Mouse (Mus musculus) adrenal gland, adult 18-20 months (tissue): ENCODE data around the gene Nmt2. TPM values are rescaled to one million over a fixed set of nuclear protein-coding genes. Genes with fewer than 3 reads are reported as not detected.

Experiments used
- DNase-seq, 2 experiments: peaks; one replicate each; pipeline ENCODE4 v3.0.0; 2021 to 2022; ENCODE audit warnings: low spot score in 2 of 2
- long read RNA-seq, 2 experiments: library from polyadenylated mRNA; stranded (forward); transcript quantifications; one replicate each; pipeline ENCODE4 v2.0.0; 2021
- total RNA-seq, 2 experiments: library from RNA; stranded (reverse); gene quantifications; 1 replicate in 1 of 2; 2 replicates in 1 of 2; pipeline ENCODE4 v1.2.3; 2021

Gene Nmt2
- total RNA-seq: 10 to 100 TPM; 36.6 to 62.1 TPM
- long read RNA-seq, experiment 1, full-length matches to known transcripts: 6 of 8 reads
- long read RNA-seq, experiment 1, partial matches to known transcripts: 0 of 8 reads
- long read RNA-seq, experiment 1, other reads (novel, unspliced or antisense): 2 of 8 reads
- long read RNA-seq, experiment 2, full-length matches to known transcripts: 41 of 52 reads
- long read RNA-seq, experiment 2, partial matches to known transcripts: 3 of 52 reads
- long read RNA-seq, experiment 2, other reads (novel, unspliced or antisense): 8 of 52 reads

- peak; percentile 97 to 98 for DNase-seq
Measured at GRCm38 (mm10) chr2:3283602-3284472, at the start of gene Nmt2. TSS of gene Nmt2 (plus strand) at chr2:3284212.

- no peak for DNase-seq
Measured at GRCm38 (mm10) chr2:3239255-3239654, 44.8 kb upstream of the Nmt2 start.

GRCm38 (mm10) chr2:3244251-3244650 is 39.8 kb upstream of the Nmt2 start:
- no peak for DNase-seq

GRCm38 (mm10) chr2:3251309-3251708 is 32.7 kb upstream of the Nmt2 start:
- no peak for DNase-seq

DNA sequence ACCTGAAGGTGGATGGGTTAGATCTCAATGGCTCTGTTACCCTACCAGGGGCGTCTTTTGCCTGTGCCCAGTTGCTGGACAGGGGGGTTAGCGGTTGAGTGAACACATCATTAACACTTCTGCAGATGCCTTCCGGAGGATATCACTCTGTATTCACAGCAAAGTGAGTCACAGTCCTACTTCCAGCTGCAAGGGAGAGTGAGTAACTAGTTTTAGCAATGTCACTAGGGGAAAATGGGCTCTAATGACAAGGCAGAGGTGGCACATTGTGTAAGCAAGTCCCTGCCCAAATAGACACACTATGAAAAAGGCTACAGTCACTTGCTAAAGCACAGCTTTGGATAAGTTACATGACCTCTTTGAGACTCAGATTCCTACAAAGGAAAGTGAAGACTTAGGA is 17.5 kb upstream of the Nmt2 start:
- DNase-seq: no peak

GRCm38 (mm10) chr2:3267879-3268278 is 16.1 kb upstream of the Nmt2 start:
- no peak for DNase-seq

DNA sequence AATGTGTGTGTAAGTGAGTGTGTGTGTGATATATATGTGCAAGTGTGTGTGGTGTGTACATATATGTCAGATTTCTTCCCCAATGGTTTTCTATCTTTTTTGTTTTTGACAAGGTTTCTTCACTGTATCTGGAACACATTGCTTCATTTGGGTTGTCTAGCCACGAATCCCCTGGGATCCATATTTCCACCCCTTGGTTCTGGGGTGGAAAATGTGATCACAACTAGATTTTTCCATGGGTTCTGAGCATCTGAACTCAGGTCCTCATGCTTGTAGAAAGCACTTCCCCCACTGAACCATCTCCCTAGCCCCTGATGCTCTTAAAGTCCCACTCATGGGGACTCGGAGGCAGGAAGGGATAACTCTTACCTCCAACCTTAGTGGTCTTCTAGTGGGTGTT is 10.7 kb upstream of the Nmt2 start:
- no peak for DNase-seq

GRCm38 (mm10) chr2:3276106-3276505 is 7.9 kb upstream of the Nmt2 start:
- DNase-seq: no peak

DNA sequence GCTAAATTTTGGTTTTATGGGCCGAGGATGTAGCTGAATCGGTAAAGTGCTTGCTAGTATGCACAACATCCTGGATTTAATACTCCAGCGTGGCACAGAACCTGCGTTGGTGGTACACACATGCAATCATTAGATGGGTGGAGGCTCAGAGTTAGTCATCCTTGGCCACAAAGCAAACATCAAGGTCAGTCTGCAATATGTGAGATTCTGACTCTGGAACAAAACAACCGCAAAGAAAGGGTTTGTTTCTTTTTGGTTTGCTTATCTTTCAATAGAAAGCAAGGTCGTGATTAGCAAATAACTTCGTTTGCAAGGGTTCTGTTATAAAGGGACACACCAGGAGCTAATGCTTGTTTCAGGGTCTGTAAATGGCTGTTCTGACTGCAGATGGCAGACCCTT is 6.5 kb upstream of the Nmt2 start:
- DNase-seq: no peak

DNA sequence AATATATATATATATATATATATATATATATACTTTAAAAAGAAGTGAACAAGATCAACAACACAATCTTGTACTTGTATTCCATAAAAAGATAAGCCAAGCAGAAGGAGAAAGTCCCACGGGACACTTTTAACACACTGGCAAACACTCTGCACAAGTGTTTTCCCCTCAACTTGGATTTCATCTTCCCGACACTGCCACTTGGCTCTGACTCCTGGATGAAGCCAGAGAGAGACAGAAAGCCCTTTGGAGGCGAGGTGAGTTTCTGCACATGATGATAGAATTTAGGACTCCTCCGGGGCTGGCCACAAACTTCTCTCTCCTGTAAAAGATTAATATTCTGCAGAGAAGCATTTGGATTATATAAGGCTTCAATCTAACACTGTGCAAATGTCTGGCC is 2.7 kb upstream of the Nmt2 start:
- no peak for DNase-seq

GRCm38 (mm10) chr2:3282866-3283601 is 978 bp upstream of the Nmt2 start:
- DNase-seq: no peak

DNA sequence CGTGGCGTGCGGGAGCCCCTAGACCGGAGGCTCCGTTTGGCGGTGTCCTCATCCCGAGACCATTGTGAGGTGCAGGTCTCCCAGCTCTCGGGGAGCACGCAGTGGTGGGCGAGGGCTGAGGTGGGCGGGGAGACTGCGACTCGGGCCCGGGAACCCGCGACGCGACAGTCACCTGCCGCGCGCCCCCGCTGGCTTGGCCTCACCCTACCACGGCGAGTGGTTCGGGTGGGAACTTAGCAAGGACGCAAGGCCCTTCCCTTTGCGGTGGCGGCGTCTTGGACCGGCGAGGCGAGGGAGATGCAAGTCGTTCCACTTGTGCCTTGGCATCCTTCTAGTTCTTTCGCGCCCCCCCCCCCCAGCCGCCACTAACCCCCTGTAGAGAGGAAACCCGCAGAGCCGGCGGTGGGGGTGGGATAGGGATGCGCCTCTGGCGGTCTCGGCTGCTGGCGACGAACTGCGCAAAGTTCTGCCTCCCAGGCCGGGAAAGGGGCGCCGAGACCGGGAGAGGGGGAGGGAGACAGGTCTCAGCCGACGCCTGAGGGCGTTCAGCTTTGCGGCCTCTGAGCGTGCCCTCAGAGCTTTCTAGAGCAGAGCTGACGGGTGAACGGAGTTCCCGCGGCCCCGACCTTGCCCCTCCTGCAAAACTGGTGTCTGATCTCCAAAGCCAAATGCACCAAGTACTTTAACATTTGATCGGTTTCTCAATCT is 615 bp downstream of the Nmt2 start:
- DNase-seq: peak; percentile 40 to 61

DNA sequence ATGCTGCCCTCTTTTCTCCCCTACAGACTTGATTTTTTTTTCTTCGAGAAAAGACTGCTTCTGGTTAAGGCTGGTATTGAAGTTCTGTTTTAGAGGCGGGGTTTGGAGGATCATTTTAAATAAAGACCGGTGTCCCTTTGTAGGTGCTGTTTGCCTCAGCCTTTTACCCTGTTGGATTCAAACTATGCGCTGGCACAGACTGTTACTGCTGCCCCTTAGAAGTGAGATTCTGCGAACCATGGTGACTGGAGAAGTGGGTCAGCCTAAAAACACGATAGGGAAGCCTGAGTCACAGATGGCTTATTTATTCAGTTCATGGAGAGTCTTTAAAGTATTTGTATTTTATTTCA is 1.1 kb downstream of the Nmt2 start:
- DNase-seq: peak in 1 of 2 experiments; percentile 29

- no peak for DNase-seq
Measured at GRCm38 (mm10) chr2:3285709-3286108, 1.7 kb downstream of the Nmt2 start.

GRCm38 (mm10) chr2:3286243-3286642 is 2.2 kb downstream of the Nmt2 start:
- no peak for DNase-seq

DNA sequence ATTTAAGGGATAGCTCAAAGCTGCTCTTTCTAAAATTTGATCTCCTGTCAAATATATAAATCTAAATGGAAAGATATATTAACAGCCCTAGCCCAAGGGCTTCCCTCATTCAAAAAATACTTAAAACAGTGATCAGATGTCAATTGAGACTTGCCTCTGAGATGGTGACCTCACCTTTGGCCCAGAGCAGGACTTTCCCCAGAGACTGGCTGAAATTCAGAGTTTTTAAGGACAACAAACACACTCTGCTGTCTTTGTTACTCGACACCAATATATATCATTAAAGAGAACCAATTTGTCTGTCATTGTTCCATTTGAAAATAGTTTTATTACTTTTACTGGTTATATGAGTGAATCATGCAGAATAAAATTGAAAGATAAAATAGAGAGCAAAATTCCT is 5.6 kb downstream of the Nmt2 start:
- DNase-seq: no peak

DNA sequence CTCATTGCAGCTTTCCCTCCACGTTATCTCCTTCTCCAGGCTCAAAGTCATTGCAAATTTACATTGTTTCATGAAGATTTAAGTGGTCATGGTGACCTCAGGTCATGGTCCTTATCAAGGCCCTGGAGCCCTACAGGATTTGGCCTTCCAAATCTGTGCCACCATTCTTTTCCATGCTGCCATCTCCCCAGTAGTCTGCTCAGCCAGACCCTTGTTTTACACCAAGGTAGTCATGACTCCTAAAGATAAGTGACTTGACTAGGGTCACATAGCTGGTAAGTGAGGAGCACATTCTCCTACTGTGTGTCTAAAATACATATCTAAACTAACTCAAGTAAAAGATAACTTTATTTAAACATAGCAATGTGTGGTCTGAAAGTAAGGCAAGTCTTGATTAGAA is 8.2 kb downstream of the Nmt2 start:
- DNase-seq: no peak

DNA sequence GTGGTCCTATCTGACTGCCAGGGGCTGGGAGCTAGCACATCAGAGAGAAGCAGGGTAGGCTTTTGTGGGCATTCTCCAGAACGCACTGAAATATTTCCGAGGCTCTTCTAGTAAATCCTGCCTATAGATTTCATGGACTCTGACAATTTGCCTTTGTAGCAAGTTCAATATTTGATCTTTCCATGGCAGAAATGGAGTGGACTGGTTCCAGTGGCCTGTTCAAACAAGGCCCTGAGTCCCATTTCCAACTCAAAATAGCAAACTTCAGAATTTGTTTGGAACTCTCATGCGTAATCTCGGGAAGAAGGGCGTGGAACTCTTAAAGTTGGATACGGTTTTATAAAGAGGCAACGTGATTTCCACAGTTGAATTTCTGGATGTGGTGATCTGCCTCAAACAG is 11.8 kb downstream of the Nmt2 start:
- DNase-seq: no peak

DNA sequence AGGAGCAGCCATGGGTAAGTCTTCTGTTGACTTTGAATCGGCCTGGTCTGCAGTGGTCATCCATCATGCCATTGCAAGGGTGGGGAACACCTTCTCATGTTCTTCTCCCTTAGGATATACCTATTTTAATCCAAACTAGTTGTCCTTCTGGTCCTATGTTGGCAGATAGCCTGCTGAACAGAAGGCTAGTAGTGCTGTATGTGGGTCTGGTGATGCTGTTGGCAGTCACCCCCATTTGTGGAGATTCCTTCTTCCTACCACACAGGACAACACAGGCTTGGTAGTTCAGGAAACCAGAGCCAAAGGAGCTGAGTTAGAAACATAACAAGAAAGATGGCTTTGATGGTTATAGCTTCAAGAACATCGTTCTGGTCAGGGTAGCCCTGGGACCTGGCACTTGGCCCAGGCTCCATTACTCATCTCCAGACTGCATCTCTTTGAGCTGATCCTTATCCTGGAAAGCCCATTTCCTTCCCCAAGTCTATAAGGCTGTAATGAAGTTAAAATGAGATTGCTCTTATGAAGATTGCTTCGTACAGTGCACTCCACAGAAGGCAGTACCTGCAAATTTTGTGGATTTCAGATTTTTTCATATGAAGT is 21.5 kb downstream of the Nmt2 start:
- DNase-seq: peak; percentile 57 to 67

GRCm38 (mm10) chr2:3323132-3323531 is 39.1 kb downstream of the Nmt2 start:
- no peak for DNase-seq
